Mouse (Mus musculus) ES-Bruce4 (cell line): ENCODE data around the gene Ccno.

Source experiments
- CTCF ChIP-seq: IDR thresholded peaks from one replicate; pipeline ENCODE4 v1.8.1; 2011; ENCODE audit warnings: low read depth, low read length
- POLR2A ChIP-seq: IDR thresholded peaks from one replicate; pipeline ENCODE4 v1.8.1; 2011; ENCODE audit warnings: low read length; ENCODE audit not compliant: insufficient read depth

- no peak for TF ChIP-seq CTCF
- TF ChIP-seq POLR2A = no peak
Observed at GRCm38 (mm10) chr13:112976720-112977119, 10.9 kb upstream of the Ccno start.
